Mouse (Mus musculus) C2C12 (cell line): ENCODE data around the gene Slc16a10. TPM values are rescaled to one million over a fixed set of nuclear protein-coding genes. Genes with fewer than 3 reads are reported as not detected.

ENCODE experiments used
- H3K27me3 ChIP-seq: one replicate; pipeline ENCODE4 v1.6.1; 2011; ENCODE audit not compliant: control insufficient read depth, insufficient read depth, insufficient read length
- H3K36me3 ChIP-seq: one replicate; pipeline ENCODE4 v1.6.1; 2011; ENCODE audit not compliant: control insufficient read depth, insufficient read depth
- H3K4me3 ChIP-seq: one replicate; pipeline ENCODE4 v1.5.1; 2011; ENCODE audit warnings: mild to moderate bottlenecking, control low read depth; ENCODE audit not compliant: poor library complexity, insufficient read depth, severe bottlenecking
- H3K79me2 ChIP-seq: one replicate; pipeline ENCODE4 v1.6.1; 2011; ENCODE audit not compliant: control insufficient read depth, insufficient read depth
- H3K79me3 ChIP-seq: one replicate; pipeline ENCODE4 v1.6.1; 2011; ENCODE audit warnings: low read depth, control low read depth
- H3ac ChIP-seq: one replicate; pipeline ENCODE3; 2011; ENCODE audit warnings: low read depth; ENCODE audit not compliant: control insufficient read depth, insufficient read length
- CEBPB ChIP-seq: IDR thresholded peaks from one replicate; pipeline ENCODE4 v1.6.1; 2011; ENCODE audit warnings: low read depth, mild to moderate bottlenecking, control low read depth, moderate library complexity
- CTCF ChIP-seq: IDR thresholded peaks from one replicate; pipeline ENCODE4 v1.5.1; 2011; ENCODE audit not compliant: control insufficient read depth, insufficient read depth, insufficient read length
- FOSL1 ChIP-seq: IDR thresholded peaks from one replicate; pipeline ENCODE4 v1.8.0; 2011; ENCODE audit warnings: mild to moderate bottlenecking, low read length; ENCODE audit not compliant: poor library complexity, insufficient read depth, severe bottlenecking
- MAX ChIP-seq: IDR thresholded peaks from one replicate; pipeline ENCODE4 v1.6.1; 2011; ENCODE audit warnings: mild to moderate bottlenecking, control low read depth
- MYOD1 ChIP-seq: IDR thresholded peaks from one replicate; pipeline ENCODE4 v1.6.1; 2011; ENCODE audit warnings: low read depth; ENCODE audit not compliant: control insufficient read depth, insufficient read length
- MYOG ChIP-seq: IDR thresholded peaks from one replicate; pipeline ENCODE4 v1.6.1; 2011; ENCODE audit not compliant: control insufficient read depth, insufficient read length; ENCODE audit errors: extremely low read depth
- USF1 ChIP-seq: IDR thresholded peaks from one replicate; pipeline ENCODE4 v1.6.1; 2011; ENCODE audit warnings: low read depth, mild to moderate bottlenecking, control low read depth, moderate library complexity
- polyA plus RNA-seq: library from polyadenylated mRNA; unstranded; fragments of >200 nt; fragmentation: generic; extraction: Trizol; gene quantifications from one replicate; pipeline ENCODE4 v1.2.1, GENCODE M21; 2012; ENCODE audit warnings: missing spikeins

Slc16a10 gene
- polyA plus RNA-seq, 1 experiment: 1.5 TPM

- Histone ChIP-seq H3K79me2 (no peaks in the 10 kb centered on the region), H3K27me3 (no peaks in the 10 kb centered on the region), H3K4me3 (no peak overlapping the region), H3ac (no peak overlapping the region), H3K36me3 (no peaks in the 10 kb centered on the region), H3K79me3 (no peaks in the 10 kb centered on the region)
- TF ChIP-seq CEBPB (no peak), CTCF (no peak), MYOG (no peak), MAX (no peak), MYOD1 (no peak), FOSL1 (no peak), USF1 (no peak)
Measured at GRCm38 (mm10) chr10:40147325-40148059, 5.4 kb upstream of the Slc16a10 start.

GRCm38 (mm10) chr10:40146451-40146850, 4.4 kb upstream of the Slc16a10 start:
- Histone ChIP-seq H3ac (no peak overlapping the region), H3K4me3 (no peak overlapping the region), H3K79me3 (no peaks in the 10 kb centered on the region), H3K27me3 (no peaks in the 10 kb centered on the region), H3K79me2 (no peaks in the 10 kb centered on the region), H3K36me3 (no peaks in the 10 kb centered on the region)
- no peak for TF ChIP-seq USF1
- no peak for TF ChIP-seq FOSL1
- no peak for TF ChIP-seq CTCF
- no peak for TF ChIP-seq CEBPB
- TF ChIP-seq MYOD1: no peak
- TF ChIP-seq MAX: no peak
- no peak for TF ChIP-seq MYOG

DNA sequence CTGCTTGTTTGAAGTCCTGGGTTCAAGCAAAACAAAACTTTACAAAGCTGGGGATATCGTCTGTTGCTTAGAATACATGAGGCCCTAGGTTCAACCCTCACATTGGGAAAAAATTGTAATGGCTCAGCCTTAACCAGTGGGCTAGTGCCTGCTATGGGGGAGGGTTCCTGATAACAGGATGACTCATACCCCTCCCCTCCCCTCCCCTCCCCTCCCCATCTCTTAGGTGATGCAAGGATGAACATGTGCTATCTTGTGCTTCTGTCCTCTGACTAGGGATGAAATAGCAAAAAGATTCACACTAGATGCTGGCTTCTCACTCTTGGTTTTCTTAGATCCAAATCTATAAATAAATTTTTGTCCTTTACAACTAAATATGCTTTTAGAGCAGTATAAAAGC, 2.8 kb upstream of the Slc16a10 start:
- Histone ChIP-seq H3K4me3 (no peak overlapping the region), H3K79me2 (no peaks in the 10 kb centered on the region), H3K27me3 (no peaks in the 10 kb centered on the region), H3K36me3 (no peaks in the 10 kb centered on the region), H3K79me3 (no peaks in the 10 kb centered on the region), H3ac (no peak overlapping the region)
- TF ChIP-seq MYOD1 (no peak), FOSL1 (no peak)

- TF ChIP-seq CTCF (no peak), MAX (no peak), USF1 (no peak), MYOG (no peak), FOSL1 (no peak), MYOD1 (no peak), CEBPB (no peak)
- Histone ChIP-seq H3K79me3 (no peaks in the 10 kb centered on the region), H3K4me3 (peak overlapping the region; percentile 30), H3K36me3 (no peaks in the 10 kb centered on the region), H3K79me2 (no peaks in the 10 kb centered on the region), H3K27me3 (no peaks in the 10 kb centered on the region), H3ac (peak overlapping the region; percentile 54)
Measured at GRCm38 (mm10) chr10:40141016-40141851, 824 bp downstream of the Slc16a10 start.

DNA sequence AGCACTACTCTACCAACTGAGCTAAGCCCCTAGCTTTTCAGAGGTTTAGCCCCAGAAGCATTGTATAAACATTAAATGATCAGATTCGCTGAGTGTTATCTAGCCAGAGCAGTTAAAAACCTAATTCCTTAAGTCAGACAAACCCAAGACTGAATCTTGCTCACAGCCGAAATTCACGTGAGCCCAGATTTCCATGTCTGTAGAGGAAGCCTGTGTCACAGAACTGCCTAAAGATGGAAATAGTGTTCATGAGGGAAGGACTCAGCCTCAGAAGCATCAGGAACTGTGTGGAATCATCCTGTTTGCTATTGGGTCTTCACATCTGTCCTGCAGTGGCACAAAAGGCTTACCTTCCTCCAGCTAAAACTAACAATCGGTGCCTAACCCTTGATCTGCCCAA, 2.4 kb downstream of the Slc16a10 start:
- no peaks in the 10 kb centered on the region for H3K27me3 ChIP-seq
- no peak for TF ChIP-seq CEBPB
- no peak for TF ChIP-seq CTCF
- TF ChIP-seq MAX: no peak
- no peak for TF ChIP-seq FOSL1
- TF ChIP-seq MYOG: no peak
- TF ChIP-seq USF1: no peak
- TF ChIP-seq MYOD1: no peak
- no peak overlapping the region for H3ac ChIP-seq
- H3K4me3 ChIP-seq: no peak overlapping the region
- H3K36me3 ChIP-seq: no peaks in the 10 kb centered on the region
- no peaks in the 10 kb centered on the region for H3K79me3 ChIP-seq
- H3K79me2 ChIP-seq: no peaks in the 10 kb centered on the region
